Mouse (Mus musculus): ENCODE measurements around the gene Baiap2l1. TPM values are rescaled to one million over a fixed set of nuclear protein-coding genes. Genes with fewer than 3 reads are reported as not detected.
A peak's percentile ranks its signal among the peaks of the same experiment; 100 is the strongest.
"Not testable (repeated sequence)": the region's sequence is repeated elsewhere in the genome, so short reads cannot be mapped to it uniquely, and the experiment has no call there.

Gene Baiap2l1
- 1 to 10 TPM; 6.3 to 8.0 TPM for total RNA-seq (2021)
- long read RNA-seq, experiment 1, partial matches to known transcripts: 0 of 2 reads
- long read RNA-seq, experiment 1, other reads (novel, unspliced or antisense): 0 of 2 reads
- long read RNA-seq, experiment 2, transcript Baiap2l1-201 (14 exons, 3,247 nt): major isoform, 7 of 14 reads
- long read RNA-seq, experiment 2, partial matches to known transcripts: 1 of 14 reads
- long read RNA-seq, experiment 2, other reads (novel, unspliced or antisense): 6 of 14 reads

- peak; percentile 70 to 87 for DNase-seq (ENCODE audit: low spot score in 2 of 2)
Observed at GRCm38 (mm10) chr5:144357881-144358591, at the start of gene Baiap2l1. Baiap2l1 (minus strand) TSS chr5:144358112.

GRCm38 (mm10) chr5:144406256-144406655, 48.3 kb upstream of the Baiap2l1 start:
- no peak for DNase-seq (ENCODE audit: low spot score in 2 of 2)

- DNase-seq (ENCODE audit: low spot score in 2 of 2): no peak
Observed at GRCm38 (mm10) chr5:144400821-144401220, 42.9 kb upstream of the Baiap2l1 start.

GRCm38 (mm10) chr5:144397566-144397965, 39.7 kb upstream of the Baiap2l1 start:
- DNase-seq (ENCODE audit: low spot score in 2 of 2): no peak

GRCm38 (mm10) chr5:144394142-144394541, 36.2 kb upstream of the Baiap2l1 start:
- no peak for DNase-seq (ENCODE audit: low spot score in 2 of 2)

GRCm38 (mm10) chr5:144387851-144388250, 29.9 kb upstream of the Baiap2l1 start:
- peak; percentile 21 to 27 for DNase-seq (ENCODE audit: low spot score in 2 of 2)

- no peak for DNase-seq (ENCODE audit: low spot score in 2 of 2)
Observed at GRCm38 (mm10) chr5:144383936-144384335, 26.0 kb upstream of the Baiap2l1 start.

- no peak for DNase-seq (ENCODE audit: low spot score in 2 of 2)
Observed at GRCm38 (mm10) chr5:144381782-144382181, 23.9 kb upstream of the Baiap2l1 start.

GRCm38 (mm10) chr5:144380689-144381088, 22.8 kb upstream of the Baiap2l1 start:
- no peak for DNase-seq (ENCODE audit: low spot score in 2 of 2)

GRCm38 (mm10) chr5:144379431-144379830, 21.5 kb upstream of the Baiap2l1 start:
- DNase-seq (ENCODE audit: low spot score in 2 of 2): no peak

- no peak for DNase-seq (ENCODE audit: low spot score in 2 of 2)
Observed at GRCm38 (mm10) chr5:144372885-144373284, 15.0 kb upstream of the Baiap2l1 start.

- no peak for DNase-seq (ENCODE audit: low spot score in 2 of 2)
Observed at GRCm38 (mm10) chr5:144372177-144372576, 14.3 kb upstream of the Baiap2l1 start.

- no peak for DNase-seq (ENCODE audit: low spot score in 2 of 2)
Observed at GRCm38 (mm10) chr5:144370986-144371385, 13.1 kb upstream of the Baiap2l1 start.

- DNase-seq (ENCODE audit: low spot score in 2 of 2): no peak
Observed at GRCm38 (mm10) chr5:144368661-144369205, 10.8 kb upstream of the Baiap2l1 start.

- not testable (repeated sequence) for DNase-seq (ENCODE audit: low spot score in 2 of 2)
Observed at GRCm38 (mm10) chr5:144366551-144366950, 8.6 kb upstream of the Baiap2l1 start.

- no peak for DNase-seq (ENCODE audit: low spot score in 2 of 2)
Observed at GRCm38 (mm10) chr5:144364680-144365357, 6.9 kb upstream of the Baiap2l1 start.

- no peak for DNase-seq (ENCODE audit: low spot score in 2 of 2)
Observed at GRCm38 (mm10) chr5:144360346-144360745, 2.4 kb upstream of the Baiap2l1 start.

- DNase-seq (ENCODE audit: low spot score in 2 of 2): no peak
Observed at GRCm38 (mm10) chr5:144359886-144360285, 2.0 kb upstream of the Baiap2l1 start.

- DNase-seq (ENCODE audit: low spot score in 2 of 2): no peak
Observed at GRCm38 (mm10) chr5:144358592-144358917, 643 bp upstream of the Baiap2l1 start.

GRCm38 (mm10) chr5:144357551-144357880, 396 bp downstream of the Baiap2l1 start:
- no peak for DNase-seq (ENCODE audit: low spot score in 2 of 2)

- DNase-seq (ENCODE audit: low spot score in 2 of 2): no peak
Observed at GRCm38 (mm10) chr5:144356776-144357455, 996 bp downstream of the Baiap2l1 start.

Measured in adrenal gland, postnatal 4 days (tissue).